Mouse (Mus musculus) embryo, embryonic 10 days (tissue): Measurements from ENCODE around the gene Ggt6.

Experiments used
- DNase-seq: peaks from one replicate; pipeline ENCODE4 v3.0.0-alpha.2; 2015; ENCODE audit warnings: low spot score

Ggt6 gene

GRCm38 (mm10) chr11:72434963-72435693, at the start of gene Ggt6:
TSS of gene Ggt6 (plus strand) at chr11:72435526.
- no peak for DNase-seq

- DNase-seq, result no peak
Observed at GRCm38 (mm10) chr11:72388113-72388529, 47.2 kb upstream of the Ggt6 start.

- no peak for DNase-seq
Observed at GRCm38 (mm10) chr11:72389407-72390142, 45.8 kb upstream of the Ggt6 start.

GRCm38 (mm10) chr11:72391181-72391580, 44.1 kb upstream of the Ggt6 start:
- DNase-seq, result no peak

- DNase-seq, result no peak
Observed at GRCm38 (mm10) chr11:72393243-72393642, 42.1 kb upstream of the Ggt6 start.

- DNase-seq, result no peak
Observed at GRCm38 (mm10) chr11:72393669-72394068, 41.7 kb upstream of the Ggt6 start.

- no peak for DNase-seq
Observed at GRCm38 (mm10) chr11:72394694-72395093, 40.6 kb upstream of the Ggt6 start.

GRCm38 (mm10) chr11:72395652-72396051, 39.7 kb upstream of the Ggt6 start:
- peak; percentile 32 for DNase-seq

GRCm38 (mm10) chr11:72396621-72397020, 38.7 kb upstream of the Ggt6 start:
- DNase-seq, result no peak

- DNase-seq, result no peak
Observed at GRCm38 (mm10) chr11:72397072-72397471, 38.3 kb upstream of the Ggt6 start.

GRCm38 (mm10) chr11:72397811-72398525, 37.4 kb upstream of the Ggt6 start:
- no peak for DNase-seq

- DNase-seq, result no peak
Observed at GRCm38 (mm10) chr11:72401068-72401467, 34.3 kb upstream of the Ggt6 start.

- DNase-seq, result no peak
Observed at GRCm38 (mm10) chr11:72402017-72402416, 33.3 kb upstream of the Ggt6 start.

GRCm38 (mm10) chr11:72402969-72403368, 32.4 kb upstream of the Ggt6 start:
- DNase-seq, result no peak

GRCm38 (mm10) chr11:72405532-72405931, 29.8 kb upstream of the Ggt6 start:
- no peak for DNase-seq

- DNase-seq, result no peak
Observed at GRCm38 (mm10) chr11:72406079-72406675, 29.1 kb upstream of the Ggt6 start.

GRCm38 (mm10) chr11:72407081-72407480, 28.2 kb upstream of the Ggt6 start:
- peak; percentile 24 for DNase-seq

GRCm38 (mm10) chr11:72407574-72407973, 27.8 kb upstream of the Ggt6 start:
- peak; percentile 38 for DNase-seq

- no peak for DNase-seq
Observed at GRCm38 (mm10) chr11:72408451-72409170, 26.7 kb upstream of the Ggt6 start.

- no peak for DNase-seq
Observed at GRCm38 (mm10) chr11:72409649-72410385, 25.5 kb upstream of the Ggt6 start.

- peak; percentile 35 for DNase-seq
Observed at GRCm38 (mm10) chr11:72410521-72411092, 24.7 kb upstream of the Ggt6 start.
